Mouse (Mus musculus): ENCODE data around the gene Kif3b.

GRCm38 (mm10) chr2:153336117-153336516 lies 44.9 kb downstream of the Kif3b start:
- TF ChIP-seq GATA1 (IDR thresholded peaks at IDR 0.05; ENCODE audit: borderline replicate concordance, low read length) = no peak
- no peak for TF ChIP-seq FLI1 (IDR thresholded peaks at IDR 0.05; ENCODE audit: low read length)
